Mouse (Mus musculus): Measurements from ENCODE around the gene Efcab6.
A peak's percentile ranks its signal among the peaks of the same experiment; 100 is the strongest.

Gene Efcab6

DNA sequence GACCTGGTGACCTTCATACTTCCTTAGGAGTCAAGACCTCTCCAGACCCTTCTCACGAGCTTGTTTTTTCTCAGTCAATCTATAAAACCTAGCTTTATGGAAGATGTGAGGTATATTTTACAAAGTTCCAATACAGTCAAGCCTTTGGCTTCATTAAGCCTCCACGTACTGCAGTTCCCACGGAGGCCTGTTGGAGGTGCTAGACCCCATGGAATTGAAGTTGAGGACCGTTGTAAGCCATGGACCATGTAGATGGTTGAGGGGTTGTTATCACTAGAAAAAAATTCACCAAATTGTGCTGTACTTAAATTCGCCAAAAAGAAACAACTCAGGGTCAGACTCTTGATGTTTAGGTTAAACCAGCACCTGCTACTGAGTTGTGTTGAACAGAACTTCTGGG is 9.1 kb downstream of the Efcab6 start:
- no peak for DNase-seq

DNA sequence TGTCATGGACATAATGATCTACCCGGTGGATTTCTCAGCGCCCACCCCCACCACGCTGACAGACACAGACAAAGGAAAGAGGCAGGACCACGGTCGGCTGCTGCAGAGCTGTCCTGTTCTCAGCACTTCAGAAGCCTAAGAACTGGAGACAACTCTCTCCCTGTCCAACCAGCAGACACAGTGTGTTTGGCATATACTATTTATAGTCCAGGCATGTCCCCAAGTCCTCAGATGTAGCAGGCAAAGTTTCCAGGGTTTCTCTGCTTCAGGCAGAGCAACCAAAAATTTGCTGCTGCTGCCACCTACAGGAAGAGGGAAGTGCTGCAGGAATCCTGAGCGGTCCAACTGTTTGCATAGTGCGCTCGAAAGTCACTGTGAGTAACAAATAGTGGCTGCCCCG is 11.3 kb downstream of the Efcab6 start:
- peak; percentile 48 to 70 for DNase-seq

DNA sequence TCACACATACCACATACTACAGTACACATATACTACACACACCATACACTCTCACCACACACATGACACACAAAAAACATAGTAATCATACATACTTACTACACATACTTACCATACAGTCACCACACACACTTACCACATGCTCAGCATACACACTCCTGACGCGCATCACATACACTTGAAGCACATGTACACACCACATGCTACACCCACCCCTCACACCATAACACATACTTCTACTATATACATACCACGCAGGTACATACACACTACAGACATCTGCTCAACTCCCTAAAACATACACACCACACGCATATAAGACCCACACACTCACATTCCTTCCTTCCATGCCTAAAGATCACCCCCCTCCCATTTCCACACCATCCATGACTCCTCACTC is 11.9 kb downstream of the Efcab6 start:
- DNase-seq, result no peak

DNA sequence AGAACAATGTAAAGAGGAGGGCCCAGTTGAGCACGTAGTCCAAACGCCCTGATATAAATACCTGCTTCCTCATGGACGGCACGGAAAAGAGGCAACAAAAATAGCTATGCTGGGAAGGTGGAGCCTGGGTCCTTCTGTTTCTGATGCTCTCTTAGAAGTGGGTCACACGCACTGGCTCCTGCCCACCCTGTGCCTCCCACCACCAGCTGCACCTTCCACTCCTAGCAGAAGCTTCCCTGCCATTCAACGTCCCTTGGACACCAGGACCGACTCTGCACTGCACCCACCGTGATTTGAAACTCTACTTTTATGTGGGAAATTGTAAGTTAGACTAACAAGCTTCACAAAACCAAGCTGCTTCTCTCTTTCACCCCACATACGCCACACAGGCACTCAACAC is 12.8 kb downstream of the Efcab6 start:
- DNase-seq, result no peak

DNA sequence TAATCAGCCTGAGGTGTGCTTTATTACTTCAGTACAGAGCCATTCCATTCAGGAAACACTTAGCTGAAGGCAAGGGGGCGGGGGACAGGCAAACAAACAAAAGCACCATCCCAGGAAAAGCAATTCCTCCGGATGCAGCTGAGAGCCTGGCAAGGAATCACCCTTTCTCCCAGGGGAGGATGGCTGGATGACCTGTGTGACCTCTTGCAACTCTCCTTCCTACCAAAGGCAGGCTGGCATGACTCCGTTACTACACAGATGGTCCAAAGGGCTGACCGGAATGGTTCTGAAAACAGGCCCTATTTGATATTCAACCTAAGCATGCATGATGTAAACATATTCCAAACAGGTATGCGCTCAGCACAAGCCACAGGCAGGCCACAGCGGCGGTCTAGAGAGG is 15.6 kb downstream of the Efcab6 start:
- DNase-seq, result peak; percentile 51 to 55

DNA sequence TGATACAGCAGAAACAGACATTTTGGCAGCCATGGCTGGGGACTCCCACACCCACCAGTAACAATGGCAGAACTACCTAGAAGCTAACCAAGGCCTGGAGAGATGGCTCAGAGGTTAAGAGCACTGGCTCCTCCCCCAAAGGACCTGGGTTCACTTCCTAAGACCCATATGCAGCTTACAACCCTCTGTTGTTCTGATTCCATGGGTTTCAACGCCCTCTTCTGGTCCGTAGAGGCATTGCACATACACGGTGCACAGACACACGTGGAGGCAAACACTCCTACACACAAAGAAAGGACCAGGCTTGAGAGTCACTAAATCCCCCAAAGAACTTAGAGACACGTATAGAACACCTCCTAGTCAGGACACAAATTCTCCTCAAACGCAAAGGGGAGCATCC is 19.6 kb downstream of the Efcab6 start:
- no peak for DNase-seq

DNA sequence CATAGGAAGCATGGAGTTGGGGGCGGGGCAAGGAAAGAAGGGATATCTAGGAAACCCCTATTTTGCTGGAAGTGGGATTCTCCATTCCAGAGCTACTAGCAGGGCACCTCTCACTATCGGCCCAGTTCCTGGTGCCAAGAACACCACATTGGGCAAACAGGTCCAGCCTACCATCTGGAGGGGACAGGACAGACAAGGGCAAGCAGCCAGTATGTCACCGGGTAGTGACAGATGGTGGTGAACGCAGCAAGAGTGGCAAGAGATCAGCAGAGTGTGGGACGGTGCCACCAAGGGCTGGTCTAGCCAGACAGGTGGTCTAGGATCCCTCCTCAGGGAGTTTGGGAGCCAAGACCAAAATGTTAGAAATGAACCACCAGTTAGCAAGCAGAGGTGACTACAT is 28.1 kb downstream of the Efcab6 start:
- no peak for DNase-seq

DNA sequence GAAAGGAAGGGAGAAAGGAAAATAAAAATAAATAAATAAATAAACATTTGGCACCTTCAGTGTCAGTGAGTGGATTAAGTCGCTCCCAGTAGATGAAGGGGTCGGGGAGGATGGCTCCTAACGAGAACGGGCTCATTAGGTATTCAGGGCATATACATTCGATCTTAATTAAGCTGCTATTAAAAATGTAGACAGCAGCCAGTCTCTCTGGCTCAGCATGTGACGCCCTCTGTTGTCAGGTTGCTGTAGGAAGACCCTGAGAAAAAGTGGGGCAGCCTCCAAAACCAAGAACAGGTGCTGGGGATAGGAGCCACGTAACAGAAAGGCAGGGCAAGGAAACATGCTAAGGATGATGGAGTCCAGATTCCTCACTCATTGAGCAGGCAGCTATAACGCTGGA is 39.5 kb downstream of the Efcab6 start:
- DNase-seq, result no peak

DNA sequence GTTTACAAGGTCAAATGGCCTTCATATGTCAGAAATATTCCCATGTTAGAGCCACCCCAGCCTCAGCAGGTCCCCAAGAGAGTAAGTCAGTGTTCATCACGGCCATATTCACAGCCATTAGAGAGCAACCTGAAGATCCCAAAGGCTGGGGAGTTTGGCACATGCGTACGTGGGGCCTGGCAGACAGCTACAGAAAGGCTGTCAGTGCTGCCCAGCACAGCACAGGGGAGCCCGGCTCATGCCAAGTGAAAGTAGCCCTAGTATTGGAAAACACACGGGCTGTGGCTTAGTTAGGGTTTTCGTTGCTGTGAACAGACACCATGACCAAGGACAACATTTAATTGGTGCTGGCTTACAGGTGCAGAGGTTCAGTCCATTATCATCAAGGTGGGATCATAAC is 40.3 kb downstream of the Efcab6 start:
- no peak for DNase-seq

DNA sequence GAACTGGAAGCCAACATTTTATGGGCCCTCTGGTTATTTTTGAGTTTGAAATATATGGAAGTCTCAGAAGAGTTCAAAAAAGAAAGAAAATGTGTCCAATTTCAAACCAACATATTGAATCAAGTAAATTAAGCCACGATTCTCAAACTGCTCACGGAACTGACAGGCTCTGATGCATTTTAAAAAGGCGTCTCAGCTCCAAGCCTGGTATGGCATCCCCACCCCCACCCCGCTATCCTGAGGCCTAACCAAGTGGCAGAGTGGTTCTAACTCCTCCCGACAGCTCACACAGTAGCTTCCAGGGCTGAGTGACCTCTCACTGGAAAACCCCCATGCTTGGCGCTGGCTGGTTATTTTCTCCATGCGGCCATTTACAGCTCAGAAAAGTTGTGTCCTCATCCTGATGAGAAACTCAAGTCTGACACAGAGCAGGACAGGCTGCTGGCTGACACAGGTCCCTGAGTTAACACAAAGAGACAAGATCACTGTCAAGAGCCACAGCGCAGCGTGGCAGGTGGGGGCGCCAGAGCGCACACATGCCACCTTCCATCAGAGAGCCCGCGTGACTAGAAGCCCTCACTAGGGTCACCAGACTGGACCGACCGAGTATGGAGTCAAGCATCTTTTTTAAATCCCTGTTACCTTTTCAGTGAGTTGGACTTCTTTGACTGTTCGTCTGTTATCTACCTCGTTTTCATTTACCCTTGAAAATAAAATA is 55.7 kb downstream of the Efcab6 start:
- DNase-seq, result no peak

DNA sequence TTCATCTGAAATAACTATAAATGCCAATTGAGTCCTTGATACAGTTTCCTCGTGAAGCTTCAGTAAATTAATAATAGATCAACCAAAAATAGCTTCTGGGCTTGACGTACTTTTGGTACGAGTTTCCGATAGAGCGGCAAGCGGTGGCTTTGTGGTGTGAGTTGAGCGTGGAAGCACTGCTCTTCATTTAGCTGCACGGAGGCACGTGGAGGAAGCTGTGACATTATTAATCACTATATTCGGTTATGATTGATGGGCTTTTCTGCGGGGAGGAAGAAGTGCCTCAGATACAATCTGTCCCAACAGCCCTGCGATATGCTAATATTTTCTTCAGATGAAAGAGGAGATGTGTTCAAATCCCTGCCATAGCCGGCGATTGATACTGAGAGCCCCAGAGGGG is 60.9 kb downstream of the Efcab6 start:
- no peak for DNase-seq

DNA sequence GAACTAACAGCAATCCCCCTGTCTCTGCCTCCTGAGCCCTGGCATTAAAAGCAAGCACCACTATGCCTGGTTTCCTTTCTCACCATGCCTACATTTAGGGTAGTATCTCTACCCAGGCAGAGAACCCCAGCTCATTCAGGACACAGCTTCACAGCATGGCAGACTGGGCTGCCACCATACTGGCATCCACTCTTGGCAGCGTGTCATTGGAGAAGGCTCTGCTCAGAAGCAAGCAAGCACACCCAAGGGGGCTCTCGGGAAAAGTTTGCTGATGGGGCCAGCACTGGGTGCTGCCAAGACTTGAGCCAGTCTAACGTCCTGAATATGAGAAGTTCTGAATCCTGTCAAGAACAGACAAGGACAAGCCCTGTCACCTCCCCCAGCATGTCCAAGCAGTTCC is 66.1 kb downstream of the Efcab6 start:
- no peak for DNase-seq

DNA sequence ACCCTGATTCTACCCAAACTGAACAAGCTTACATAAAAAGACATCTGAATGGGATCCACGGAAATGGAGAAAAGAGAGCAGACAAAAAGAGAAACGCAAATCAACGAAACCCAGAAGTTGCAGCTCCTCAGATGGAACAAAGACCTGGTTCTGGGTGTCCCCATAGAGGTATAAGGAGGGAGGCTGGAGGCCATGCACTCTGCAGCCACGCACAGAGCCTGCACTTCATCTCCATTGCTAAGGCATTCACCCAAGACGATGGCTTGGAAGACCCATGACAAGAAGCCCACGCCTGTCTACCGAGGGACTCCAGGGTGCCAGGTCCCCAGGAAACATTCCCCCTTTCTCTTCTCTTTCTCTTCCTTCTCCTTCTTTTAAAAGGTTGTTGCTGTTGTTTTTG is 66.6 kb downstream of the Efcab6 start:
- DNase-seq, result no peak

DNA sequence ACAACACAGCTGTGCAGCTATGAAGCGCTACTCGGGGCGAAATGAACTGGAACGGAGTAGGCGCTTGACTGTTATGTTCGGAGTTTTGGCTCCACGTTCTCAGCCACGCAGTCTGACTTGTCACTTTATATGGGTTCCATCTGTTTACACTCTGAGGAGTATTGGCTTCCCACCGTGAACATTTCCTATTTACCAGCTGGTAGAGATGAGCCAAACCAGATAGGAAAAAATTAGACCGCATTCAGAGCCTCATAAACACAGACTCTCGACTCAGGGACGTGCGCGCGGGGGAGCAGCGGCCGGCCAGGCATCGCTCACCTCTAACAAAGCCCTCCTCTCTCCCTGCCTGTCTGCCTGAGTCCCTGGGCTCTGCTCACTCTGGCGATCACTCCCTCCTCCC is 67.1 kb downstream of the Efcab6 start:
- DNase-seq, result no peak

DNA sequence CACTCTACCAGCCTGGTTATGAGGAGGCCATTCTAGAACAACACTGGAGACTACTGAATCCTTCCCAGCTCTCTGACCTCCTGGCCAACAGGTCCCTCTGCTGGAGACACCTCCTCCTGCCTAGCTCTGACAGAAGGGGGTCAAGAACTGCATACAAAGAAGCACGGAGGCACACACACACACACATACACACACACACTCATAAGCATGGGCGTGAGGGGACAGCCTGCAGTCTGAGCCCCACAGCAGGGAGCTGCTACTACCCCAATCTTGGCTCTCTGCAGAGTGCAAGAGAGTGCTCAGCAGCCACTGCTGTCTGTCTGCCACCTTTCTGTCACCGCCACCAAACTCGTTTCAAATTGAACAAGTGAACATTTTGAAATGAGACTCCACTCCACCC is 67.6 kb downstream of the Efcab6 start:
- no peak for DNase-seq

DNA sequence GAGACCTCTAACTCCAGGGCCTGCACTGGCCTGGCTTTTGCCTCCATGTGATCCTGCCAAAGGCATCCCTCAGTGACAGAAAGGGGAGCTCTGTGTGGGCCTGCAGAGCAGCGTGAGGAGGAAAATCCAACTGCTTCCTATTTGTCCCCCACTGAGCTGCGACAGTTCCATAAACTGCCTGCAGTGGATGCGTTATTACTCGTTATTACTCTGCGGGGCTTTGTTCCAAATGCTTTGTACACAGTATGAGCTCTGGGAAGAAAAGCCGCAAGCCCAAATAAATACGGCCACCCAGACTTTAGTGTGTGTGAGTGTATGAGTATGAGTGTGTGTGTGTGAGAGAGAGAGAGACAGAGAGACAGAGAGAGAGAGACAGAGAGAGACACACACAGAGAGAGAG is 68.3 kb downstream of the Efcab6 start:
- no peak for DNase-seq

DNA sequence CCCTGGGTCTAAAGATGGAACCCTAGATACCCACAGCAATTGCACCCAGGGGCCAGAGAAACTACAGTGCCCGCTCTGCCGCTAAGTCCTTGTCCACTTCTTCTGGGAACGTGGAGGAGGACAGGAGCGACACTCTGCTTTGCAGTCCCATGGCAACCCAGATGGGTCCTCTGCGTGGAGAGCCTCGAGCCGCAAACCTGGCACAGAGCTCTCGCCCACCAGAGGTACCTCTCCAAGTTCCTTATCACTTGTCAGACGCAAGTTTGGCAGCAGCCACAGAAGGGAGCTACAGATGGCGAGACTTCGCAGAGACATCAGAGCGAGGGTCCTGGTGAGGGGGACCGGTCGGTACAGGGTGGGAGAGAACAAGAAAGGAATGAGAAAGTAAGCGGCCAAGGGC is 73.0 kb downstream of the Efcab6 start:
- DNase-seq, result no peak

DNA sequence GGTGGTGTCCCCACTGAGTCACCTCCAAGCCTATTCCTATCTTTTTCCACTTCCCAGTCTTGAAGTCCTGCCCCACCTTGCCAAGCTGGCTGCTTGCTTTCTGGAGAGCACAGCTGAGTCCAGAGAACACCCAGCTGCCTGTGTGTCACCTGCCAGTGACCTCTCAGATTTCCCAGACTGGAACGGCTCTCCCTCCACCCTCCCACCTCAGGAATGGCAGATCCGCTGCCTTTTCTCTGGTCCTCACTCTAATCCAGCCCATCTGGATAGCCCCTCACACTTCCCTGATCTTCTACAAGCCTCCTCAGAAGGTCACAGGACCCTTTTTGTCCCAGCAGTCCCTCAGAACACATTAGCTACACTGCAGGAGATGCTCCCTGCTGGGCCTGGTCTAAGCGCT is 73.7 kb downstream of the Efcab6 start:
- no peak for DNase-seq

DNA sequence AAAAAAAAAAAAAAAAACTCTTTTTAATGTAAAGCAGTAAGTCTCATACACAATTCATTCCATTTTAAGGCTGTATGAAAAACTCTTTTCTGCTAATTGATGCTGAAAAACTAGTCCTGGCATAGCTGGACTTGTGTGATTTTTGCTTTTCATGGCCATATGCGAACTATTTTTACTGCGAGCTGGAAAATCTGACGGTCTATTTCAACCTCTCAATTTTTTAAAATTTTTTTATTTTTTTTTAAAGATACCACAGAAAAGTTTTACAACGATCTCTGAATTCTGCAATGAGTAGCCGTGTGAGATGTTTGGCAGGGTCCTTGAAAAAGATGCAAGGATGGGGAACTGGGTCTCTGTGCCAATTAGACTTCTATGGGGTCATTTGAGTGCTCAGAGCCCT is 75.9 kb downstream of the Efcab6 start:
- DNase-seq, result no peak

DNA sequence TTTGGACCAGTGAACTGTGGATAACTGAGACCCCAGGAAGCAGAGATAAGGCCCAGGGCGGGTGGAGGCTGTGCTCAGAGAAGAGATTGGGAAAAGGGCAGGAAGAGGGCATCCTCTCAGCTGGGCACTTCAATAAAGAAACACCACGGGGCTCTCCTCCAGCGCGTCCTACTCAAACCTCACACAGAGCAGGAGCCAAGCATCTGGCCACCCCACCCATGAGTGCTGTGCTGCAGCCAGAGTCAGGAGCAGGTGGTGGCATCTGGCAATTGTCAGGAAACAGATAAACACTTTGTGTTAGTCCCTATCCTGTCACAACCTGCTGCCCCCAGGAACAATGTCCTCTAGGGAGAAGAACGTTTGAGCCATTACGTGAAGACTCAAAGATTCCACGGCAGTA is 77.1 kb downstream of the Efcab6 start:
- DNase-seq, result peak in 1 of 2 experiments; percentile 34

DNA sequence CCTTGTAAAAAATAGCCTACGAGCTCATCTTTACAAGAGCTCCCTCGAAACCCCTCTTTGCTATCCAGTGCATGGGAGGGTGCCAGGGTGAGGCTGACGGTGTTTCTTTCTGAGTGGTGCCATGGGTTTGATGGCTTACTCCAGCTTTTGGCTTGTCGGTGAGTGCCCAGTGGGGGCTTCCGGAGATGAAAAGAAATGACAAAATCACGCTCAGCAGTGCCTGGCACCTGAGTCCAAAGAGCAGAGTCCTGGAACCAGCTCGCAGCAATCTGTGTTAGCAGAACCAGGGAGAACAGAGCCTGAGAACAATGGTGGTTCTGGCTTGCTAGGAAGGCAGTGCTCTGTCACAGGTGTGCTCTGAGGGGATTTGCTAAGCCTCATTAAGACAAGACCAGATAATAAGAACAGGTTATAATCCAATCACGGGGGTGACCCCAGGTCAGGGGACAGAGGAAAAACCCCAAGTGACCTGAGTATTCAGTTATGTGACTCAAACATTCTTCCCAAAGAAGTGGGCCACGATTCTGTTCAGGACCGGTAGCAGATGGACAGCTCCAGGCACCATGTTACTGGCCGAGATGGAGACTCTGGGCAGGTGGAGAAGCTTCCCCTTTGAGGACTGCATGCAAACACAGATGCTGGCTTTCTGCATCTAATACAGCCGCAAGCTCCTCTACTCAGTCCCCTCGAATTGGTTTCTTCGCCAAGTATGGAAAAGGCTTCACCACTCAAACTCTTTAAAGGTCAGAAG is 82.8 kb downstream of the Efcab6 start:
- DNase-seq, result no peak

DNA sequence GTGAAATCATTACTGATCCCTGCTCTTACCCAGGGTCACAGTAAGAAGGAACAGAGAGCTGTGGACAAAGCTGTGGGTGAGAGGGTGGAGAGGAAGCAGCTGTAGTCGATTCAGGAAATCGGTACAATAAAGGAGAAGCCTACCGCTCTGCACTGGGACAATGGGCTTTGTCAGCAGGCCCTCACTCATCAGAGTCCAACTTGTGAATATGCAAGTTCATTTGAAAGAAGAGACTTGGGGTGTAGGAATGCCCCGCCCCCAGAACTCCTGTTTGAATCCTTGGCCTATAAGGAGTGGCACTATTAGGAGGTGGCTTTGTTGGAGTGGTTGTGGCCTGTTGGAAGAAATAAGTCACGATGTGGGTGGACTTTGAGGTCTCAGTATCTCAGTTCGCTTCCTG is 86.3 kb downstream of the Efcab6 start:
- DNase-seq, result no peak

DNA sequence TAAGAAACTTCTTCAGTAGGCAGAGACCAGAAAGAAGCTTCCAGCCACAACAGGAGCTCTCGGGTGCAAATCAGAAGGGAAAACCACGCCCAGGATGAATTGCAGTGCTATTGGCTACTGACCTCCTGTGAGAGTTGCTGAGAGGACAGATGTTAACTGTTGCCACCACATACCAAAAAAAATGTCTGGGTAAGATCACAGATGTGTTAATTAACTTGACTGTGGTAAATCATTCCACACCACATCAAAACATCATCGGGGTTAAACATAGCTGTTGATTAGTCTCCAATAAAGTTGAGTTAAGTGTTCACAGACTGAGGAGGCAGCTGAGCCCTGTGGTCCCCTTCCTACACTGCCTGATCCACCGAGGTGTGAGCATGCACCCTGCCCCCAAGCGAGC is 88.1 kb downstream of the Efcab6 start:
- no peak for DNase-seq

DNA sequence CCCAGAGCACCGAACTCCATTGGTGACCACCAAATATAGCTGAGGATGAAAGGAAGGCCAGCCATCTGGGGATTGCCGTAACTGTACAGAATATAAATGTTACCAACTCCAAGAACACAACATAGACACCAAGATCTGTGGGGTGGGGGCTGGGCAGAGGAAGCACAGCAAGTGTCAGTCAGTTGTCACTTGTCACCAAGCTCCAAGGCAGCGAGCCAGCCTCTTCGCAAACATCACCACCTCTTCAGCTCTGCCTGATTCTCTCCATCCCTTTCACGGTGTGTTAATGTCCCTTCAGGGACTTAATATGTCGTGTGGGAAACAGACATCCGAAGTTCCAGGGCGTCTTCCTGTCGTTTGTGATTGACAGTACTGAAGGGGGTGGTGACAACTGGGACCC is 93.0 kb downstream of the Efcab6 start:
- DNase-seq, result no peak

DNA sequence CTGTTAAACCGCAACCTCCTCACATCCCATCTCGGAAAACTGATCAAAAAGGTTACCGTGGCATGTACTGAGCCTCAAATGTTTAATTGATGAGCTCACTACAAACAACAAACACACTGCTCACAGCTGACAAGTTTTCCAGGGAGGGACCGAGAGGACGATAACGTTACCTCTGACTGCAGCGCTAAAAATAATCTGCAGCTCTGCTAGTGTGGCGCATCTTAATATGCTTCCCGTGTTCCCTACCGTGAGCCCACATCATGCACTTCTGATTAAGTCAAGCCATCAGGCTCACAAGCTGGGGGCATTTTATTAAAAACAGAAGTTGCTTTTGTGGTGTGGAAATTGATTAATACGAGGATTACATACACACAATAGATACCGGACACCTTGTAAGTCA is 97.4 kb downstream of the Efcab6 start:
- DNase-seq, result no peak

All from kidney, postnatal 25 days (tissue).